8 mouse cellular contexts compared by ENCODE assay signal in the genomic region with DNA sequence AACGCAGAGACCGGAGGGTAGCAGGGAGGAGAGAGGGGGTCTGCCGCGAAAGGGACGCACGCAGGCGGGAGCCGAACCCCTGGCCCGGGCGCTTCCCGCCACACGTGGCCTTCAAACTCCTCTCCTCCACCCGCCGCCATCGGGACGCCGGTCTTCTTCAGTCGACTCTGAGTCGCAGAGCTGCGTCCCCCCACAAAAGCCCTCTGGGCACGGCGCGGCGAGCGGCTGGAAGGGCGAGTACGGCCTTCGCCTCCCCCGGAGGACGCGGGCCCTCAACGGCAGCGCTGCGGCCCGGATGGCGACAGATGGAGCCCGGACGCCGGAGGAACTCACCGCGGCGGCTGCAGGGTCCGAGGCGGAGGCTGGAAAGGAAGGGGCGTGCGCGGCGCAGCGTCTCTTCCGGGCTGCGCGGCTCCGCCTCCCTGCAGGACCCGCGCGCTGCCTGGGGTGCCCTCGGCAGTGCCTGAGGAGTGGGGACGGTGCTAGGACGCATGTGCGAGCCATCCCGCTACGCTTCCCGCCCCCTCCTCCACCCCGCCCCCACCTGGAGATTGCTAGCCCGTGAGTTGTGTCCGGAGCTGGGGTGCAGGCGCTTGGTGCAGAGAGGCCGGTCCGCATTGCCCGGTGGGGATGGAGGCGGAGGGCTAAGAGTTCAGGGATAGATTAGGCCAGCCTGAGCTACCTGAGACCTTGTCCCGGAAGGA. TPM values are rescaled to one million over a fixed set of nuclear protein-coding genes. Genes with fewer than 3 reads are reported as not detected.
DNase-seq lines count a peak whose midpoint lies in the region; ATAC-seq lines count a peak whose summit lies in the region.

A gene (minus strand): TSS at position 352 of the 704 bp plus-strand sequence.

- no peaks in the 10 kb centered on the region for H3K27me3 ChIP-seq in embryonic facial prominence, embryonic 13.5 days

- peak within 1 kb of the TSS; percentile 88 for H3K4me2 ChIP-seq in embryonic facial prominence, embryonic 13.5 days

- no peaks in the 10 kb centered on the region for H3K9me3 ChIP-seq in embryonic facial prominence, embryonic 13.5 days

- DNase-seq in A20 (ENCODE audit: low read depth, low spot score) (peak; percentile 94), liver (peak; percentile 95)
- peak; percentile 74 to 75 for DNase-seq in adrenal gland, postnatal 4 days (ENCODE audit: low spot score in 2 of 2)
- peak; percentile 84 for DNase-seq in heart, adult 8-10 months (ENCODE audit: low spot score)
- peak; percentile 89 for DNase-seq in kidney, adult 9 months
- peak; percentile 41 to 75 for DNase-seq in monocyte, adult 2 months (ENCODE audit: low read depth in 1 of 2, low spot score in 2 of 2)
- DNase-seq in spleen, postnatal 14 days (ENCODE audit: low spot score in 2 of 2): peak; percentile 79 to 84

- peaks cover 39% of the 10 kb centered on the region for H3K36me3 ChIP-seq in embryonic facial prominence, embryonic 13.5 days

- peak within 1 kb of the TSS; percentile 99 for H3K9ac ChIP-seq in embryonic facial prominence, embryonic 13.5 days

- H3K4me3 ChIP-seq in embryonic facial prominence, embryonic 13.5 days: peak within 1 kb of the TSS; percentile 95

- peak; percentile 96 for ATAC-seq in embryonic facial prominence, embryonic 13.5 days (ENCODE audit: insufficient number of reproducible peaks, insufficient read depth, low FRiP score, low TSS enrichment, low read depth)

- peaks cover 37% of the 10 kb centered on the region for H3K4me1 ChIP-seq in embryonic facial prominence, embryonic 13.5 days

- peak within 1 kb of the TSS; percentile 91 for H3K27ac ChIP-seq in embryonic facial prominence, embryonic 13.5 days

- WGBS in embryonic facial prominence, embryonic 13.5 days: 0% methylated on average over 60 of the region's 72 CpGs

RNA-seq across cellular contexts. Expression of the gene that starts here (rescaled TPM):
- not detected for total RNA-seq in adrenal gland, postnatal 4 days (2021)
- polyA plus RNA-seq in embryonic facial prominence, embryonic 13.5 days (2015; fragmentation: Nextera tagmentation; extraction: Ambion mirVana): not detected in 2 replicates
- under 1 TPM in 1 of 4 experiments, not detected in 3; 0.98 TPM for total RNA-seq in heart, adult 8-10 months (2022)

Comparison
In these comparisons a context has a peak if more than half of its experiments do, and no peak if none do; other contexts are left out.
1. Peak in every context shown above with its lines: DNase-seq, ATAC-seq, H3K4me3 ChIP-seq and H3K27ac ChIP-seq.
2. Peak in DNase-seq in adrenal gland, postnatal 4 days; RNA of the gene not detected or under 1 TPM.
3. Peak in ATAC-seq, H3K4me3 ChIP-seq, H3K27ac ChIP-seq, H3K9ac ChIP-seq and H3K4me2 ChIP-seq in embryonic facial prominence, embryonic 13.5 days; RNA of the gene not detected or under 1 TPM.
4. Peak in DNase-seq in heart, adult 8-10 months; RNA of the gene not detected or under 1 TPM.